Mouse (Mus musculus): ENCODE measurements around the gene Mef2b. TPM values are rescaled to one million over a fixed set of nuclear protein-coding genes. Genes with fewer than 3 reads are reported as not detected.

Gene Mef2b
- polyA plus RNA-seq (2017; shearing (Covaris generic)), result 2.6 TPM

GRCm38 (mm10) chr8:70139026-70139857 is at the start of gene Mef2b, which contains the start of the genes Rfxank and Borcs8:
Gene Mef2b (plus strand): TSS chr8:70139711.
Gene Rfxank (minus strand): TSS chr8:70139154.
Gene Borcs8 (plus strand): TSS chr8:70139499.

DNA sequence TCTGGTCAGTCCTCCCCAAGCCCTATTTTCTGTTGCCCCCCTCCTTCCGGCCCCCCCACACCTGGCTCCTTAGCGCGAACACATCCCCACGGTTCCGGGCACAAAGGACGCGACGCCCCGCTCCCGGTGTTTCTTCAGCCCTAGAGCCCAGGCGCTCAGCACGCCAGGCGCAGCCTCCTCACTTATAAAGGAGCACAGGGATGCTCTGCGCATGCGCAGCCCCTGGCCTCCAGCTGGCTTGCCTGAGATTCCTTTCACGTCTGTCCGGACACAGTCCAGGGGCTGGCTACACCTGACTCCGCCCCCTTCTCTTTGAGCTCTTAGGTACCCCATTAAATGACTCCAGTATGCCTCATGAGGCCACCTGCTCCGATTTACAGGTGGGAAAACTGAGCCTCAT is 18.8 kb upstream of the Mef2b start, which contains the start of gene Ncan:
TSS of gene Ncan (minus strand) at position 207 of the 400 bp plus-strand sequence.

DNA sequence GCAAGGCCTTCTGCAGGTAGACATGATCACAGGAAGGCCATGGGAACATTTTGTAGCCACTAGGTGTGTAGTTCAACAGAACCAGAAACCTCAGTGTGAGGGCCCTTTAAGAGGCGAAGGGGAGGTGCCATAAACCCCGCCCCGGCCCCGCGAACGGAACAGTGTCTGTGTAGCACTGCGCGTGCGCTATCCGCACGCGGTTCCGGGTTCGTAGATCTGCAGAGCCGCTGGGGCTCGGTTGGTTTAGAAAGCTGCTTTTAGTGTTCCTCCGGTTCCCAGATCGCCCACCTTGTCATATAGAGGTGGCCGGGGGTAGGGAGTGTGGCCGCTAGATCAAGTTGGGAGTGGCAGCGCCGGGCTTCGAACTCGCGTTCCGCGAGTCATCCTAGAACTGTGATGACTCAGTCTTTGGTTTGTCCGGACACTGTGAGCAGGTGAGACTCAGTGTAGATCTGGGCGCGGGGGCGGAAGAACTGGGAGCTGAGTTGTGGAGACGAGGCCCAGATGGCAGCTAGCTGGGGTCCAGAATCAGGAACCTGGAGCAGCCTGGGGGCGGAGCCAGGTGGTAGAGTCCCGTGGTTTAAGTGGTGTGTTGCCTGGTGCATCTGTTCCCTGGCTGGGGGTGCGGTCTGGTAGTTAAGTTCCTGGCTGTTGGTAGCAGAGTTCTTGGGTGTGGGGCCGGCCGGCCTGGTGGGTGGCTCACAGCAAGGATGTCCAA is 8.2 kb upstream of the Mef2b start, which contains the start of gene Nr2c2ap:
TSS of gene Nr2c2ap (plus strand) at position 168 of the 718 bp plus-strand sequence.

GRCm38 (mm10) chr8:70172043-70172681 is 32.7 kb downstream of the Mef2b start, which contains the start of gene Tmem161a:
Gene Tmem161a (plus strand): TSS chr8:70172356.

DNA sequence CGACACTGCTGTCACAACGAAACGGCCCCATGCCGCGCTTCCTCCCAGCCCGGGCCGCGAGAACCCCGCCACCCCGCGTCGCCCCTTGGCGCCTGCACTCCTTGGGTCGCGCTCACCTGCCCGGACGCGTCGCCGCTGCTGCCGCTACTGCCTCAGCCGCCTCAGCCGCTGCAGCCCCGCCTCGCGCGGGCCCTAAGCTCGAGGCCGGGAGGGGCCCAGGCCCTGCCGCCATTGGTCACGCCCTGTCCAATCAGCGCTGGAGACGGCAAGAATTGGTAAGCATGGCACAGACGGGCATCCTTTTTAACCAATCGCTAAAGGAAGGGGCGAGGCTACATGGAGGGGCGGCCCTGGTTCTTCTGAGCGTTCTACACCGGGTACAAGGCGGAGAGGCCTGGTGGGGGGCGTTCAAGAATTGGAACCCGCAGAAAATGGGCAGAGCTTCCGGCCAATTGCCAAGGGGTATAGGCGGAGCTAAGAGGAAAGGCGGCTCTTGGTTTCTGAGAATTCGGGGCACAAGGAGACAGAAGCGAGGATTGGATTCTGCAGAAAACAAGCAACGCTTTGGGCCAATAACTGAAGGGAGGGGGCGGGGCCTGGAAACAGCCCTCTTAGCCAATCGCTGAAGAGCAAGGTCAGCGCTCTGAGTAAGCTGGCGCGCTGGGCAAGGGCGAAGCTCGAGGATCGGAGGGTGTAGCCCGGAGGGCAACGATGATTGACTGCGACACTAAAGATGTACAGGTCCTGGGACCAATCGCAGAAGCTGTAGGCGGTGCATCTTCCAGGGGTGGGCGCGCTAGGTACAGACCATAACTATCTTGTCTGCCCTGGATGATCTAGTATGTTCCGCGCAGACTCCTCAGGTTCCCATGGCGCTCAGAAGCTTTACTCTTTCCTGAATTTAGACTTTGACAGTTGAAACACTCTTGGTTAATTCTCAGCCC is 72.9 kb downstream of the Mef2b start, which contains the start of gene Slc25a42:
TSS of gene Slc25a42 (minus strand) at position 194 of the 944 bp plus-strand sequence.

Other genes starting within 250 kb of the Mef2b start
- gene Tssk6, start 237.5 kb upstream of the Mef2b start, polyA plus RNA-seq (2017; shearing (Covaris generic)), result 1.4 TPM
- 216 TPM for gene Ndufa13, start 237.2 kb upstream of the Mef2b start, polyA plus RNA-seq (2017; shearing (Covaris generic))
- gene Yjefn3, start 237.0 kb upstream of the Mef2b start, polyA plus RNA-seq (2017; shearing (Covaris generic)), result 1.4 TPM
- 14.8 TPM for gene Gatad2a, start 143.3 kb upstream of the Mef2b start, polyA plus RNA-seq (2017; shearing (Covaris generic))
- gene Mau2, start 97.0 kb upstream of the Mef2b start, polyA plus RNA-seq (2017; shearing (Covaris generic)), result 25.3 TPM
- gene Sugp1, start 96.9 kb upstream of the Mef2b start, polyA plus RNA-seq (2017; shearing (Covaris generic)), result 74.4 TPM
- gene Tm6sf2, start 66.8 kb upstream of the Mef2b start, polyA plus RNA-seq (2017; shearing (Covaris generic)), result 0.51 TPM
- not detected for gene Hapln4, start 56.3 kb upstream of the Mef2b start, polyA plus RNA-seq (2017; shearing (Covaris generic))
- gene Ncan, start 18.8 kb upstream of the Mef2b start, polyA plus RNA-seq (2017; shearing (Covaris generic)), result not detected
- gene Nr2c2ap, start 8.4 kb upstream of the Mef2b start, polyA plus RNA-seq (2017; shearing (Covaris generic)), result 69.0 TPM
- gene Rfxank, start 557 bp upstream of the Mef2b start, polyA plus RNA-seq (2017; shearing (Covaris generic)), result 46.9 TPM
- gene Borcs8, start 212 bp upstream of the Mef2b start, polyA plus RNA-seq (2017; shearing (Covaris generic)), result 73.1 TPM
- 57.7 TPM for gene Tmem161a, start 32.6 kb downstream of the Mef2b start, polyA plus RNA-seq (2017; shearing (Covaris generic))
- gene Slc25a42, start 72.6 kb downstream of the Mef2b start, polyA plus RNA-seq (2017; shearing (Covaris generic)), result 15.3 TPM
- 33.0 TPM for gene Sugp2, start 94.5 kb downstream of the Mef2b start, polyA plus RNA-seq (2017; shearing (Covaris generic))
- gene Armc6, start 94.8 kb downstream of the Mef2b start, polyA plus RNA-seq (2017; shearing (Covaris generic)), result 13.1 TPM
- gene Homer3, start 143.1 kb downstream of the Mef2b start, polyA plus RNA-seq (2017; shearing (Covaris generic)), result 1.3 TPM
- 55.0 TPM for gene Ddx49, start 162.8 kb downstream of the Mef2b start, polyA plus RNA-seq (2017; shearing (Covaris generic))
- gene Cope, start 162.8 kb downstream of the Mef2b start, polyA plus RNA-seq (2017; shearing (Covaris generic)), result 381 TPM
- gene Cers1, start 176.1 kb downstream of the Mef2b start, polyA plus RNA-seq (2017; shearing (Covaris generic)), result not detected
- gene Gdf1, start 190.1 kb downstream of the Mef2b start, polyA plus RNA-seq (2017; shearing (Covaris generic)), result not detected
- 3.1 TPM for gene Upf1, start 213.6 kb downstream of the Mef2b start, polyA plus RNA-seq (2017; shearing (Covaris generic))
- 0.33 TPM for gene Comp, start 233.8 kb downstream of the Mef2b start, polyA plus RNA-seq (2017; shearing (Covaris generic))

Measured in CD4-positive, CD25-positive, alpha-beta regulatory T cell, adult 9 weeks (primary cell).